Mouse (Mus musculus) 3T3-L1 (cell line): ENCODE measurements around the gene Atad5.
"Not testable (repeated sequence)": the region's sequence is repeated elsewhere in the genome, so short reads cannot be mapped to it uniquely, and the experiment has no call there.

Experiments used
- DNase-seq: peaks from one replicate; pipeline ENCODE4 v3.0.0-alpha.2; 2015; ENCODE audit warnings: low read depth, low spot score

The Atad5 gene

GRCm38 (mm10) chr11:80148974-80149373 is 59.8 kb downstream of the Atad5 start:
- not testable (repeated sequence) for DNase-seq

- DNase-seq: no peak
These were observed 60.3 kb downstream of the Atad5 start for GRCm38 (mm10) chr11:80149412-80150023.

GRCm38 (mm10) chr11:80150566-80150965 is 61.4 kb downstream of the Atad5 start:
- DNase-seq: no peak

- DNase-seq: no peak
These were observed 62.3 kb downstream of the Atad5 start for GRCm38 (mm10) chr11:80151541-80151940.

- DNase-seq: peak; percentile 48
These were observed 63.2 kb downstream of the Atad5 start for GRCm38 (mm10) chr11:80152376-80152775.

GRCm38 (mm10) chr11:80153857-80154495 is 64.8 kb downstream of the Atad5 start, which contains the start of gene Adap2:
TSS of gene Adap2 (plus strand) at chr11:80154105.
- no peak for DNase-seq

GRCm38 (mm10) chr11:80154501-80154900 is 65.3 kb downstream of the Atad5 start:
- no peak for DNase-seq

GRCm38 (mm10) chr11:80155541-80155940 is 66.3 kb downstream of the Atad5 start:
- no peak for DNase-seq

- DNase-seq: no peak
These were observed 66.8 kb downstream of the Atad5 start for GRCm38 (mm10) chr11:80155961-80156360.

- DNase-seq: no peak
These were observed 67.6 kb downstream of the Atad5 start for GRCm38 (mm10) chr11:80156841-80157240.

GRCm38 (mm10) chr11:80159018-80159417 is 69.8 kb downstream of the Atad5 start:
- no peak for DNase-seq

- no peak for DNase-seq
These were observed 71.8 kb downstream of the Atad5 start for GRCm38 (mm10) chr11:80161041-80161440.

GRCm38 (mm10) chr11:80163362-80164116 is 74.3 kb downstream of the Atad5 start:
- no peak for DNase-seq

- no peak for DNase-seq
These were observed 75.0 kb downstream of the Atad5 start for GRCm38 (mm10) chr11:80164224-80164623.

GRCm38 (mm10) chr11:80168121-80168520 is 78.9 kb downstream of the Atad5 start:
- DNase-seq: no peak

GRCm38 (mm10) chr11:80168611-80169249 is 79.5 kb downstream of the Atad5 start:
- no peak for DNase-seq

- DNase-seq: no peak
These were observed 80.4 kb downstream of the Atad5 start for GRCm38 (mm10) chr11:80169629-80170028.

GRCm38 (mm10) chr11:80170351-80170750 is 81.2 kb downstream of the Atad5 start:
- no peak for DNase-seq

- DNase-seq: peak; percentile 49
These were observed 82.7 kb downstream of the Atad5 start for GRCm38 (mm10) chr11:80171884-80172283.

GRCm38 (mm10) chr11:80173963-80174670 is 84.9 kb downstream of the Atad5 start:
- no peak for DNase-seq
